Mouse (Mus musculus) stomach, embryonic 15.5 days (tissue): Measurements from ENCODE around the gene Ubox5. TPM values are rescaled to one million over a fixed set of nuclear protein-coding genes. Genes with fewer than 3 reads are reported as not detected.

Source experiments
- ATAC-seq: fragments of 200-750 bp; cut with Nextera tagmentation; 2 replicates; pipeline ENCODE4 v1.8.0; 2017; ENCODE audit warnings: low read depth, moderate number of reproducible peaks, moderate TSS enrichment; ENCODE audit not compliant: insufficient read depth, low FRiP score
- H3K27ac ChIP-seq: fragments of 300-500 bp; sonication (generic); 2 replicates; pipeline ENCODE4 v1.5.1; 2015; ENCODE audit warnings: mild to moderate bottlenecking, inconsistent platforms
- H3K27me3 ChIP-seq: fragments of 300-500 bp; sonication (generic); replicated peaks from 2 replicates; pipeline ENCODE4 v1.6.1; 2015; ENCODE audit warnings: inconsistent platforms
- H3K36me3 ChIP-seq: fragments of 300-500 bp; sonication (generic); 2 replicates; pipeline ENCODE4 v1.6.1; 2015; ENCODE audit warnings: inconsistent platforms
- H3K4me1 ChIP-seq: fragments of 300-500 bp; sonication (generic); 2 replicates; pipeline ENCODE4 v1.6.1; 2015; ENCODE audit warnings: inconsistent platforms
- H3K4me2 ChIP-seq: fragments of 300-500 bp; sonication (generic); 2 replicates; pipeline ENCODE4 v1.6.1; 2015; ENCODE audit warnings: mild to moderate bottlenecking, inconsistent platforms
- H3K4me3 ChIP-seq: fragments of 300-500 bp; sonication (generic); replicated peaks from 2 replicates; pipeline ENCODE4 v1.5.1; 2015; ENCODE audit warnings: inconsistent platforms
- H3K9ac ChIP-seq: fragments of 300-500 bp; sonication (generic); 2 replicates; pipeline ENCODE4 v1.6.1; 2015; ENCODE audit warnings: inconsistent platforms
- H3K9me3 ChIP-seq: fragments of 300-500 bp; sonication (generic); 2 replicates; pipeline ENCODE4 v1.6.1; 2016; ENCODE audit warnings: inconsistent platforms
- WGBS: fragments of 180-500 bp; shearing (Covaris S2); methylation state at CpG from one replicate; pipeline ENCODE4 v1.1.7; 2015; 5-methylcytosine and 5-hydroxymethylcytosine counted together
- polyA plus RNA-seq: library from polyadenylated mRNA; unstranded; fragments of >200 nt; fragmentation: Nextera tagmentation; extraction: Ambion mirVana; gene quantifications from 2 replicates; pipeline ENCODE4 v1.2.1, GENCODE M21; 2015

Ubox5 gene
- polyA plus RNA-seq, 1 experiment from 2014 or later, result 10.4 TPM

DNA sequence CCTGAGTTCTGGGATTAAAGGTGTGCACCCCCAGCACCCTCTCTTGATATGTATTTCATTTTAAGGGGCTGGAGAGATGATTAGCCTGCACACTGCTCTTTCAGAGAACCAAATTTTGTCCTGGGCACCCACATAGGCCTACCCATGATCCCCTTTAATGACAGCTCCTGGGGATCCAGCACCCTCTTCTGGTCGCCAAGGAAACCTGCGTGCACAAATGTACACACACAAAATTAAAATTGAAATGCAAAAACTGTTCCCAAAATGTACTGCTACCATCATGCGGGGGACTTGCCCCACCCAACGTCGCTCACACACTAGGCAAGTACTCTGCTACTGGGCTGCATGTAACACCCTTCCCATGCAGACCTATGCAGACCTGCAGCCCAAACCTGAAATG, 54.9 kb downstream of the Ubox5 start:
- Histone ChIP-seq H3K27me3 (peaks cover 49% of the 10 kb centered on the region), H3K4me2 (no peak overlapping the region)

DNA sequence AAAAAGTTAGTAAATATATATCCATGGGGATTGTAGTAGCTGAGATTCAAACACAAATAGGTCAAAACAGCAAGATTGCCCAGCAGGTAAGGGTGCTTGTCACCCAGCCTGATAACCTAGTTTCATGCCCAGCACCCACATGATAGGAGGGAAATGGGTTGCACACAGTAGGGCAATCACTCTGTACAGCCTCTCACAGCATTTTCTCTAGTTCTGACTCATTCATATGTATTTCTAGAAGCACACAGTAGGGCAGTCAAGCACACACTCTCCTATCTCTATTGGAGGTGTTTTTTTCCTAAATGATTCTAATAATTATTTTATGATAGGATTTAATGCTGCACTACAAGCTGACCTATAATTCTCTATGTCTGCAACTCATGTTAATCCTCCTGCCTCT, 59.9 kb downstream of the Ubox5 start:
- no peak for ATAC-seq
- Histone ChIP-seq H3K9me3 (no peaks in the 10 kb centered on the region), H3K36me3 (0 out of 2 replicates have a peak, but pooled peaks cover 3% of the 10 kb centered on the region), H3K27me3 (peaks cover 1% of the 10 kb centered on the region; the same call in 1 of the 2 replicates), H3K4me1 (no peaks in the 10 kb centered on the region), H3K4me3 (no peak overlapping the region), H3K27ac (no peak overlapping the region), H3K9ac (no peak overlapping the region), H3K4me2 (no peak overlapping the region)

More for the DNA sequence above, 54.9 kb downstream of the Ubox5 start:
- H3K36me3 ChIP-seq, result no peaks in the 10 kb centered on the region
- H3K4me1 ChIP-seq, result peaks cover 16% of the 10 kb centered on the region; the same call in 1 of the 2 replicates
- no peak for ATAC-seq
- H3K4me3 ChIP-seq, result no peak overlapping the region
- no peak overlapping the region for H3K27ac ChIP-seq
- 76% methylated on average over 5 of the region's 5 CpGs for WGBS
- no peaks in the 10 kb centered on the region for H3K9me3 ChIP-seq
- H3K9ac ChIP-seq, result no peak overlapping the region

DNA sequence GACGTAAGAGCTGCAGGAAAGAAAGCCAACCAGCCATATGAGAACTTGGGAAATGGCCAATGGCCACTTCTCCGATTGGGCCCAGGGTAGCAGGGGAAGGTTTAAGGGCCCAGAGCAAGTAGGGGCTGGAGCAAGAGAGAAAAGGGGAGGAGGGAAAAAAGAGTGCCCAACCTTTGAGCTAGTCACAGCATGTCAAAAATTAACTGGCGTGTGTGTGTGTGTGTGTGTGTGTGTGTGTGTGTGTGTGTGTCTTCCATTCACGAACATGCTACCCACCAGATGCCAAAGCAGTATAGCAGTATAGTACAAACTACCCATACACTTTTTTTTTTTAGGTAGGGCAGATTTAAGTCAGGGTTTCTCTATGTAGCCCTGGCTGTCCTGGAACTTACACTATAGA, 60.9 kb downstream of the Ubox5 start:
- Histone ChIP-seq H3K4me1 (peaks cover 7% of the 10 kb centered on the region; the same call in 1 of the 2 replicates), H3K4me3 (no peak overlapping the region), H3K27me3 (no peaks in the 10 kb centered on the region), H3K9ac (no peak overlapping the region), H3K36me3 (0 out of 2 replicates have a peak, but pooled peaks cover 3% of the 10 kb centered on the region), H3K27ac (no peak overlapping the region), H3K4me2 (no peak overlapping the region), H3K9me3 (no peaks in the 10 kb centered on the region)
- 73% methylated on average over 4 of the region's 4 CpGs for WGBS
- no peak for ATAC-seq

DNA sequence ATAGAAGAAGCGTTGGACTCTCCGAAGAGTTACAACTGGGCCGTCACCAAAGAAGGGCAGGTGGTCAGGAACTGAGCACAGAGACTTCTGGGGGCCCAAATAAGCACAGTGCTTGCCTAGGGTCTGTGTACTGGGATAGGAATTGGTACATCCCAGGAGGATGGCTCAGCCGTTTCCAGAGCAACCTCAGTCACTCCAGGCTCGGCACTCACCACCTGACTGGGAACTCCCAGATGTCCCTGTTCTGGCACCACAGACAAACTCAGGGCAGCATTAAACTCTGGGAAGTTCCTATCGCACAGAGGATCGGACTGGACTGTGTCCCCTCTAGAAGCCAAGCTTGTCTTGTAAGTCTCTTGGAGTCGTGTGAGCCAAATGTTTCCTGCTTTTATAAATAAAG, 64.9 kb downstream of the Ubox5 start:
- WGBS, result 84% methylated on average over 8 of the region's 8 CpGs
- no peak overlapping the region for H3K9ac ChIP-seq
- no peak overlapping the region for H3K27ac ChIP-seq
- no peaks in the 10 kb centered on the region for H3K9me3 ChIP-seq
- H3K36me3 ChIP-seq, result 0 out of 2 replicates have a peak, but pooled peaks cover 3% of the 10 kb centered on the region
- H3K4me3 ChIP-seq, result peak overlapping the region; percentile 99
- H3K4me1 ChIP-seq, result peaks cover 13% of the 10 kb centered on the region
- no peaks in the 10 kb centered on the region for H3K27me3 ChIP-seq
- ATAC-seq, result no peak
- H3K4me2 ChIP-seq, result peak overlapping the region; percentile 77

DNA sequence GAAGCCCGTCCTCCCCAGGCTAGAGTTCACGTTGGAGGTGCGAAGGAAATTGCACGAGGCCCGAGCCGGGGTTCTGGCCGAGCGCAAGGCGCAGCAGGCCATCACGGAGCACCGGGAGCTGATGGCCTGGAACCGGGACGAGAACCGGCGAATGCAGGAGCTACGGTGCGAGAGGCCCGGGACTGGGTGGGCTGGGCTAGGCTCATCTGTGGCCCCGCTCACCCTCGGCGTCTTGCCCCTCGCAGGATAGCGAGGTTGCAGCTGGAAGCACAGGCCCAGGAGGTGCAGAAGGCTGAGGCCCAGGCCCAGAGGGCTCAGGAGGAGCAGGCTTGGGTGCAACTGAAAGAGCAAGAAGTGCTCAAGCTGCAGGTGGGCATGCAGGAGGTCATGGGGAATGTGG, 65.8 kb downstream of the Ubox5 start:
- 0 out of 2 replicates have a peak, but pooled peaks have one; percentile 8 for ATAC-seq
- no peaks in the 10 kb centered on the region for H3K27me3 ChIP-seq
- 0 out of 2 replicates have a peak, but pooled peaks cover 3% of the 10 kb centered on the region for H3K36me3 ChIP-seq
- H3K4me1 ChIP-seq, result peaks cover 13% of the 10 kb centered on the region
- peak overlapping the region; percentile 99 for H3K4me3 ChIP-seq
- peak overlapping the region; percentile 94 for H3K9ac ChIP-seq
- H3K4me2 ChIP-seq, result peak overlapping the region; percentile 77
- H3K27ac ChIP-seq, result no peak overlapping the region
- WGBS, result under 1% methylated on average over 23 of the region's 23 CpGs
- H3K9me3 ChIP-seq, result no peaks in the 10 kb centered on the region

DNA sequence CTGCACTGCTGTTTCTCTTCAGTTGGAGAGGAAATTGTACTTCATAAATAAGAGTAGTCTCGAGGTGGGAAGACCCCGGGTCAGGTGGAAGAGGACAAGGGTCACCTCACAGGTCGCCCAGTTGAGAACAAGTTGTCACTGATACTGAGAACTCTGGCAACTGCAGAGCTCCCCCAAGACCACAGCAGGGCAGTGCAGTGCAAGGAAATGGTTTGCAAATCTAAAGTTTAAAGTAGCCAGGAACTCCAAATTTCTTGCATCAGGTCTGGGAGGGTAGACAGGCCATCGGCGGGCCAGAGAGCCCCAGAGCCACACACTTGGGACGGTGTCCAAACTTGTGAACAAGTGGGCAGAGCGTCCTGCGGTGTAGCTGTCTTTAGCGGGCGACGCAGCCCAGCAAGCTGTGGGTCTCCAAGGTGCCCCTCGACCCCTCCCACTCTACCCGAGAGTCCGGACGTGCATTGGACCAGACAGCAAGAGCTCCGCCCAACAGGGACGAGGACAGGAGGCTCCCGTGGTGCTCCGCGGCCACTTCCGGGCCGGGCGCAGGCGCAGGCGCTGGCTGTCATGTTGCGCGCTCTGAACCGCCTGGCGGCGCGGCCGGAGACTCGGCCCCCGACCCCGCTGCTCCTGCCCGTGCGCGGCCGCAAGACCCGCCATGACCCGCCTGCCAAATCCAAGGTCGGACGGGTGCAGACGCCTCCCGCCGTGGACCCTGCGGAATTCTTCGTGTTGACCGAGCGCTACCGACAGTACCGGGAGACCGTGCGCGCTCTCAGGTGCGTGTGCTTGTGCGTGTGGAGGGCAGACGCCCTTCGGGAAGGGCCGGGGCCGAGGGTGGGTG, 66.4 kb downstream of the Ubox5 start, which contains the start of gene Mrps26:
Gene Mrps26 (plus strand): TSS at position 531 of the 844 bp plus-strand sequence.
- Histone ChIP-seq H3K4me3 (peak within 1 kb of the TSS; percentile 99), H3K27me3 (no peaks in the 10 kb centered on the region), H3K36me3 (0 out of 2 replicates have a peak, but pooled peaks cover 3% of the 10 kb centered on the region), H3K4me1 (peaks cover 13% of the 10 kb centered on the region), H3K9ac (peak within 1 kb of the TSS; percentile 94), H3K27ac (peak within 1 kb of the TSS; percentile 75), H3K9me3 (no peaks in the 10 kb centered on the region), H3K4me2 (peak within 1 kb of the TSS; percentile 77)
- peak; percentile 99 for ATAC-seq
- WGBS, result under 1% methylated on average over 61 of the region's 61 CpGs

DNA sequence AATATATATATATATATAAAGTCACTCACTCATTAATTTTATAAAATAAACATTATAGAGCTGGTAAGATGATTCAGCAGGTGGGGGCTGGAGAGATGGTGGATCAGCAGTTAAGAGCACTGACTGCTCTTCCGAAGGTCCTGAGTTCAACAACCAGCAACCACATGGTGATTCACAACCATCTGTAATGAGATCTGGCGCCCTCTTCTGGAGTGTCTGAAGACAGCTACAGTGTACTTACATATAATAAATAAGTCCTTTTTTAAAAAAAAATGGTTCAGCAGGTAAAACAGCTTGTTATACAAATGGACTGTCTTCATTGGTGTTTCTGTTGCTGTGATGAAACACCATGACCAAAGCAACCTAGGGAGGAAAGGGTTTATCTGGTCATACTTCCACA, 71.8 kb downstream of the Ubox5 start:
- Histone ChIP-seq H3K27ac (no peak overlapping the region), H3K4me1 (peaks cover 5% of the 10 kb centered on the region; the same call in 1 of the 2 replicates), H3K4me2 (no peak overlapping the region), H3K9ac (no peak overlapping the region), H3K9me3 (no peaks in the 10 kb centered on the region), H3K4me3 (no peak overlapping the region), H3K36me3 (peaks cover 34% of the 10 kb centered on the region), H3K27me3 (no peaks in the 10 kb centered on the region)
- WGBS, result 75% methylated on average over 2 of the region's 2 CpGs
- ATAC-seq, result no peak

DNA sequence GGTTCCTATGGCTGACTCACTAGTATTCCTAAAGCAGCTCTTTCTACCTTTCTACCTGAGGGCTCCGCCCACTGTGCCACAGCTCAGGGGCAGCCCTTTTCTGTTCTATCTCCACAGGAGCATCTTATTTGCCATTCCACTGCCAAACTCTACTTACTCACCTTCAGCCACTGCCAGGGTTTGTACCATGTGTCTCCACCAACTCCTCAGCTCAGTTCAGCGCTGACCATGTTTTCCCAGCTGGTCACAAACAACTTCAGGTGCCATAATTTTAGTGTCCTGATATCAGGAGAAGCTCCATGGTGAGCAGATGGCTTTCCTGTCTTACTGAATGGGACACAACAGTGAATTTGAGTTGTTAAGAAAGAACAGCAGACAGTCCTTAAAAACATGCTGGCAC, 72.4 kb downstream of the Ubox5 start:
- H3K36me3 ChIP-seq, result peaks cover 38% of the 10 kb centered on the region

DNA sequence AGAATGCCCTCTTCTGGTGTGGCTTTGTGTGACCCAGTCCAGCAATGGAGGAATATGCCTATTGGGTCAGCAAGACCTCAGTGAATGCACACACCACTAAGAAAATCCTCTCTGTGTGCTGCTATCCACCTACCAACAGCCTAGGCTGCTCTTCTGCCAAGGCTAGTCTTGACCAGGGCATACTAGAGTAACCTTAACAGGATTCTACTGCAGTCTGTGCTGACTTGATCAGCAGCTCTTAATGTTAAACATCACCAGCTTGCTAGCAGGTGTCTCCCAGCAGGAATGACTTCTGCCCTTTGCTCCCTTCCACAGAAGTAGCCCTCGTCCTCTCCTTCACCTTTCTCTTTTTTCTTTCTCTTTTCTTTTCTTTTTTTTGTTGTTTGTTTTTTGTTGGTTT, 73.5 kb downstream of the Ubox5 start:
- peaks cover 43% of the 10 kb centered on the region for H3K36me3 ChIP-seq
- no peak overlapping the region for H3K4me3 ChIP-seq
- no peaks in the 10 kb centered on the region for H3K9me3 ChIP-seq
- H3K27me3 ChIP-seq, result no peaks in the 10 kb centered on the region
- 80% methylated on average over 1 of the region's 1 CpGs for WGBS
- H3K27ac ChIP-seq, result no peak overlapping the region
- no peak overlapping the region for H3K4me2 ChIP-seq
- no peak overlapping the region for H3K9ac ChIP-seq
- no peak for ATAC-seq
- no peaks in the 10 kb centered on the region for H3K4me1 ChIP-seq

More for the DNA sequence above, 72.4 kb downstream of the Ubox5 start:
- Histone ChIP-seq H3K9ac (no peak overlapping the region), H3K9me3 (no peaks in the 10 kb centered on the region), H3K27ac (no peak overlapping the region), H3K4me1 (no peaks in the 10 kb centered on the region), H3K4me3 (no peak overlapping the region), H3K27me3 (no peaks in the 10 kb centered on the region), H3K4me2 (no peak overlapping the region)
- 94% methylated on average over 2 of the region's 2 CpGs for WGBS
- no peak for ATAC-seq

DNA sequence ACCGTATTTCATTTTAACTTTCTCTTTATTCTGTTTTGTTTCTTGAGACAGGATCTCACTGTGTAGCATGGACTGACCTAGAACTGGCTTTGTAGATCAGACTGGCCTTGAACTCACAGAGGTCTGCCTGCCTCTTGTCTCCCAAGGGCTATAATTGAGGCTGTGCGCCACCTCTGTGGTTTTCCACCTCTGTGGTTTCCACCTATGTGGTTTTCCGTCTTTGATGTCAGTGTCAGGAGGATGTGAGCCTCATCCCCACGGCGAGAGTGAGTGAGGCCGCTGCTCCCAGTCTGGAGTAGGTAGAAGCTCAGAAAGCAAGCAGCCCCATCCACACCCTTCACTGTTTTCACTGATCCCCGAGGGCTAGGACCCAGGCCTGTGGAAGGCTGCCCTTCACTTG, 75.0 kb downstream of the Ubox5 start:
- Histone ChIP-seq H3K36me3 (peaks cover 48% of the 10 kb centered on the region), H3K9ac (no peak overlapping the region), H3K9me3 (no peaks in the 10 kb centered on the region), H3K27me3 (no peaks in the 10 kb centered on the region), H3K4me3 (no peak overlapping the region), H3K4me1 (no peaks in the 10 kb centered on the region), H3K4me2 (no peak overlapping the region), H3K27ac (no peak overlapping the region)
- no peak for ATAC-seq
- WGBS, result 85% methylated on average over 7 of the region's 7 CpGs

DNA sequence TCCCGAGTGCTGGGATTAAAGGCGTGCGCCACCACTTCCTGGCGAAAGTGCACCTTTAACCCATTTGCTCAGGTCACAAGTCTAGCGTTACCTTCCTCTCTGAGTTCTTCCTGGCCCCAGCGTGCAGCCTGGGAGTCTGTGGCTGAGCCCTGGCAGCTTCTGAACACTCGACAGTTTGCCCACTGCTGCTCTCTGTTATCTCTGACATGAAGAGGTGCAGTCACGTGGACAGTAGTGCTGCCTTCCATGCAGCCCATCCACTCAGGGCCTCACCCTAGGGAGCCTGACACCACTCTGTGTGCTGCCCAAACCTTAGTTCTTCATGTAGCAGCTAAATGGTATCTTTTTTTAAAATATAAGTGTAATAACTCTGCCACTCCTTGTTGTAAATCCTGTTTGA, 82.9 kb downstream of the Ubox5 start:
- Histone ChIP-seq H3K4me1 (no peaks in the 10 kb centered on the region), H3K4me3 (no peak overlapping the region), H3K4me2 (no peak overlapping the region), H3K9ac (no peak overlapping the region), H3K27me3 (no peaks in the 10 kb centered on the region), H3K27ac (no peak overlapping the region), H3K36me3 (peaks cover 66% of the 10 kb centered on the region), H3K9me3 (no peaks in the 10 kb centered on the region)
- 84% methylated on average over 8 of the region's 8 CpGs for WGBS
- ATAC-seq, result no peak

DNA sequence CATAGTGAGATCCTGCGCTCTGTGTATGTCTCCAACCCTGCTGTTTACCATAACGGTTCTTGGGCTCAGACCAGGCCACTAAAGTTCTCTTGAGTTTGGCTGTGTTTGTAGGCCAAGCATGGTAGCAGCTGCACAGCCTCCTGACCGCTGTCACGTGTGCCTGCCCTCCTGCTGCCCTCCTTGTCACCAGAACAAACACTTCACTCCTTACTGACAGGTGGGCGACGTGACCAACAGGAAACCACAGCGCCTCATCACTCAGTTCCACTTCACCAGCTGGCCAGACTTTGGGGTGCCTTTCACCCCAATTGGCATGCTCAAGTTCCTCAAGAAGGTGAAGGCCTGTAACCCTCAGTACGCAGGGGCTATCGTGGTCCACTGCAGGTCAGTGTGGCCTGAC, 89.6 kb downstream of the Ubox5 start:
- ATAC-seq, result no peak
- 80% methylated on average over 9 of the region's 9 CpGs for WGBS

More for the DNA sequence above, 89.6 kb downstream of the Ubox5 start:
- H3K9me3 ChIP-seq, result no peaks in the 10 kb centered on the region
- H3K4me3 ChIP-seq, result no peak overlapping the region
- no peaks in the 10 kb centered on the region for H3K4me1 ChIP-seq
- H3K4me2 ChIP-seq, result no peak overlapping the region
- no peak overlapping the region for H3K27ac ChIP-seq
- no peak overlapping the region for H3K9ac ChIP-seq
- no peaks in the 10 kb centered on the region for H3K27me3 ChIP-seq
- peaks cover 55% of the 10 kb centered on the region for H3K36me3 ChIP-seq
